Mouse (Mus musculus) adrenal gland, postnatal 14 days (tissue): ENCODE measurements around the gene Soga3. TPM values are rescaled to one million over a fixed set of nuclear protein-coding genes. Genes with fewer than 3 reads are reported as not detected.

Source experiments
- DNase-seq: peaks from one replicate; pipeline ENCODE4 v3.0.0; 2021; ENCODE audit warnings: mixed read lengths
- long read RNA-seq, 2 experiments: library from polyadenylated mRNA; stranded (forward); transcript quantifications; one replicate each; pipeline ENCODE4 v2.0.0; 2021
- total RNA-seq: library from RNA; stranded (reverse); gene quantifications from 2 replicates; pipeline ENCODE4 v1.2.3, GENCODE M21; 2021

Gene Soga3
- total RNA-seq: 4.9 and 7.9 TPM in 2 replicates
- long read RNA-seq, experiment 1, full-length matches to known transcripts: 1 of 11 reads
- long read RNA-seq, experiment 1, partial matches to known transcripts: 4 of 11 reads
- long read RNA-seq, experiment 1, other reads (novel, unspliced or antisense): 6 of 11 reads
- long read RNA-seq, experiment 2, partial matches to known transcripts: 1 of 2 reads
- long read RNA-seq, experiment 2, other reads (novel, unspliced or antisense): 1 of 2 reads

GRCm38 (mm10) chr10:29143566-29144335 is at the start of gene Soga3:
TSS of gene Soga3 (plus strand) at chr10:29143839.
- peak; percentile 10 for DNase-seq

GRCm38 (mm10) chr10:29106962-29107361 is 36.7 kb upstream of the Soga3 start:
- no peak for DNase-seq

- no peak for DNase-seq
These were observed 1.0 kb upstream of the Soga3 start for GRCm38 (mm10) chr10:29142556-29143105.

- no peak for DNase-seq
These were observed 1.2 kb downstream of the Soga3 start for GRCm38 (mm10) chr10:29144612-29145405.

- DNase-seq: no peak
These were observed 2.7 kb downstream of the Soga3 start for GRCm38 (mm10) chr10:29146198-29146857.

GRCm38 (mm10) chr10:29146858-29147640 is 3.4 kb downstream of the Soga3 start:
- peak; percentile 91 for DNase-seq

GRCm38 (mm10) chr10:29147641-29147990 is 4.0 kb downstream of the Soga3 start:
- DNase-seq: no peak

- no peak for DNase-seq
These were observed 4.4 kb downstream of the Soga3 start for GRCm38 (mm10) chr10:29148076-29148475.

- no peak for DNase-seq
These were observed 11.7 kb downstream of the Soga3 start for GRCm38 (mm10) chr10:29155304-29155703.

GRCm38 (mm10) chr10:29161664-29162063 is 18.0 kb downstream of the Soga3 start:
- no peak for DNase-seq

- no peak for DNase-seq
These were observed 30.1 kb downstream of the Soga3 start for GRCm38 (mm10) chr10:29173778-29174177.

- no peak for DNase-seq
These were observed 32.0 kb downstream of the Soga3 start for GRCm38 (mm10) chr10:29175656-29176055.

- DNase-seq: no peak
These were observed 33.2 kb downstream of the Soga3 start for GRCm38 (mm10) chr10:29176881-29177280.

- DNase-seq: peak; percentile 24
These were observed 34.4 kb downstream of the Soga3 start for GRCm38 (mm10) chr10:29178003-29178402.

- DNase-seq: no peak
These were observed 36.6 kb downstream of the Soga3 start for GRCm38 (mm10) chr10:29180210-29180609.

GRCm38 (mm10) chr10:29181046-29181445 is 37.4 kb downstream of the Soga3 start:
- DNase-seq: no peak

GRCm38 (mm10) chr10:29193769-29194168 is 50.1 kb downstream of the Soga3 start:
- no peak for DNase-seq

- DNase-seq: no peak
These were observed 53.2 kb downstream of the Soga3 start for GRCm38 (mm10) chr10:29196811-29197210.

- DNase-seq: no peak
These were observed 55.0 kb downstream of the Soga3 start, which contains the start of gene Gm49353 for GRCm38 (mm10) chr10:29198642-29199041. TSS of gene Gm49353 (plus strand) at chr10:29198954.

- no peak for DNase-seq
These were observed 56.2 kb downstream of the Soga3 start for GRCm38 (mm10) chr10:29199835-29200234.

GRCm38 (mm10) chr10:29200609-29201008 is 57.0 kb downstream of the Soga3 start:
- DNase-seq: no peak
